Mouse (Mus musculus) heart, embryonic 12.5 days (tissue): ENCODE data around the gene Serinc1. TPM values are rescaled to one million over a fixed set of nuclear protein-coding genes. Genes with fewer than 3 reads are reported as not detected.

Experiments
- ATAC-seq: fragments of 200-750 bp; cut with Nextera tagmentation; 2 replicates; pipeline ENCODE4 v1.8.0; 2017; ENCODE audit warnings: moderate TSS enrichment, moderate library complexity; ENCODE audit not compliant: insufficient number of reproducible peaks, low FRiP score
- H3K27ac ChIP-seq: fragments of 300-500 bp; sonication (generic); 2 replicates; pipeline ENCODE4 v1.5.1; 2016; ENCODE audit warnings: mild to moderate bottlenecking, moderate library complexity; ENCODE audit not compliant: poor library complexity, severe bottlenecking
- H3K27me3 ChIP-seq: fragments of 300-500 bp; sonication (generic); replicated peaks from 2 replicates; pipeline ENCODE4 v1.6.1; 2016; ENCODE audit warnings: mild to moderate bottlenecking, moderate library complexity
- H3K36me3 ChIP-seq: fragments of 300-500 bp; sonication (generic); 2 replicates; pipeline ENCODE4 v1.6.1; 2016; ENCODE audit warnings: mild to moderate bottlenecking, moderate library complexity
- H3K4me1 ChIP-seq: fragments of 300-500 bp; sonication (generic); replicated peaks from 2 replicates; pipeline ENCODE4 v1.6.1; 2016; ENCODE audit warnings: mild to moderate bottlenecking
- H3K4me2 ChIP-seq: fragments of 300-500 bp; sonication (generic); 2 replicates; pipeline ENCODE4 v1.6.1; 2016; ENCODE audit warnings: mild to moderate bottlenecking, moderate library complexity
- H3K4me3 ChIP-seq: fragments of 300-500 bp; sonication (generic); 2 replicates; pipeline ENCODE4 v1.5.1; 2016; ENCODE audit warnings: mild to moderate bottlenecking
- H3K9ac ChIP-seq: fragments of 300-500 bp; sonication (generic); 2 replicates; pipeline ENCODE4 v1.6.1; 2016; ENCODE audit warnings: mild to moderate bottlenecking, moderate library complexity
- H3K9me3 ChIP-seq: fragments of 300-500 bp; sonication (generic); replicated peaks from 2 replicates; pipeline ENCODE4 v1.6.1; 2016; ENCODE audit warnings: mild to moderate bottlenecking, moderate library complexity
- WGBS: fragments of 180-500 bp; shearing (Covaris S2); methylation state at CpG from one replicate; pipeline ENCODE4 v1.1.7; 2016; 5-methylcytosine and 5-hydroxymethylcytosine counted together
- polyA plus RNA-seq: library from polyadenylated mRNA; unstranded; fragments of >200 nt; fragmentation: Nextera tagmentation; extraction: Ambion mirVana; gene quantifications from 2 replicates; pipeline ENCODE4 v1.2.1, GENCODE M21; 2016

Gene Serinc1
- polyA plus RNA-seq, 1 experiment from 2014 or later: 176 TPM

- Histone ChIP-seq H3K4me3 (no peak overlapping the region), H3K36me3 (no peaks in the 10 kb centered on the region), H3K9me3 (no peaks in the 10 kb centered on the region), H3K27me3 (no peaks in the 10 kb centered on the region), H3K9ac (no peak overlapping the region), H3K4me2 (no peak overlapping the region), H3K4me1 (peaks cover 1% of the 10 kb centered on the region), H3K27ac (no peak overlapping the region)
- ATAC-seq: no peak
- WGBS: 65% methylated on average over 3 of the region's 3 CpGs
Measured at GRCm38 (mm10) chr10:57484741-57485140, 47.6 kb downstream of the Serinc1 start.

DNA sequence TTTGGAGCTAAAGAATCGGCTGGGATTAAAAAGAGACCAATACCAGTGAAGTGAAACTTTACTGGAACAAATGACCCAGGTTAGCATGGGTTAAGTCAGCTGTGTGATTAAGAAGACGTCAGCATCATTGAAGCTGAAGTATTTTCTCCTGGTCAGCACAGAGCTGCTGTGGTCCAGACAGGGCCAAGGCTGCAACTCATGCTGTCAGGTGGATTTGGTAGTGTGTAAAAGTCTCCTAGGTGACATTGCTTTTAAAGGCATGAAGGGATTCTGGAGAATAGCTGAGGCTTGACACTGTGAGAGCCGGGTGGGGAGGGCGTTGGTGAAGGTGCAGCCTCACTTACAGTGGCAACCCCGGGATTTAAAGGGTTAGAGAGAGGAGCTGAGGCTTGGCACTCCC is 50.6 kb downstream of the Serinc1 start:
- no peaks in the 10 kb centered on the region for H3K4me1 ChIP-seq
- ATAC-seq: no peak
- no peak overlapping the region for H3K4me2 ChIP-seq
- no peaks in the 10 kb centered on the region for H3K36me3 ChIP-seq
- no peak overlapping the region for H3K27ac ChIP-seq
- no peak overlapping the region for H3K4me3 ChIP-seq
- 53% methylated on average over 5 of the region's 5 CpGs for WGBS
- H3K27me3 ChIP-seq: no peaks in the 10 kb centered on the region
- H3K9me3 ChIP-seq: no peaks in the 10 kb centered on the region
- no peak overlapping the region for H3K9ac ChIP-seq

GRCm38 (mm10) chr10:57477121-57477843 is 55.0 kb downstream of the Serinc1 start:
- no peaks in the 10 kb centered on the region for H3K4me1 ChIP-seq
- no peaks in the 10 kb centered on the region for H3K36me3 ChIP-seq
- H3K27me3 ChIP-seq: no peaks in the 10 kb centered on the region
- no peaks in the 10 kb centered on the region for H3K9me3 ChIP-seq
- 75% methylated on average over 9 of the region's 9 CpGs for WGBS
- H3K27ac ChIP-seq: no peak overlapping the region
- H3K4me3 ChIP-seq: no peak overlapping the region
- ATAC-seq: no peak
- no peak overlapping the region for H3K9ac ChIP-seq
- no peak overlapping the region for H3K4me2 ChIP-seq

Other genes with a start within 250 kb of the Serinc1 start
- gene Hsf2, start 46.1 kb downstream of the Serinc1 start, polyA plus RNA-seq: 28.0 and 29.5 TPM in 2 replicates
- gene Pkib, start 99.5 kb upstream of the Serinc1 start, polyA plus RNA-seq: 1.3 and 1.6 TPM in 2 replicates